Mouse (Mus musculus) thymus, postnatal 25 days (tissue): Measurements from ENCODE around the gene Hfe2.
"Not testable (repeated sequence)": the region's sequence is repeated elsewhere in the genome, so short reads cannot be mapped to it uniquely, and the experiment has no call there.

Experiments used
- DNase-seq: peaks from one replicate; pipeline ENCODE4 v3.0.0; 2022

Gene Hfe2

GRCm38 (mm10) chr3:96496620-96497275, 28.2 kb upstream of the Hfe2 start:
- not testable (repeated sequence) for DNase-seq

GRCm38 (mm10) chr3:96497451-96498028, 27.4 kb upstream of the Hfe2 start:
- peak; percentile 88 for DNase-seq

GRCm38 (mm10) chr3:96498476-96499245, 26.3 kb upstream of the Hfe2 start:
- no peak for DNase-seq

- peak; percentile 81 for DNase-seq
These were observed 25.3 kb upstream of the Hfe2 start for GRCm38 (mm10) chr3:96499481-96500288.

GRCm38 (mm10) chr3:96500289-96500621, 24.7 kb upstream of the Hfe2 start:
- DNase-seq, result peak; percentile 93

GRCm38 (mm10) chr3:96500691-96501265, 24.2 kb upstream of the Hfe2 start:
- DNase-seq, result peak; percentile 88

DNA sequence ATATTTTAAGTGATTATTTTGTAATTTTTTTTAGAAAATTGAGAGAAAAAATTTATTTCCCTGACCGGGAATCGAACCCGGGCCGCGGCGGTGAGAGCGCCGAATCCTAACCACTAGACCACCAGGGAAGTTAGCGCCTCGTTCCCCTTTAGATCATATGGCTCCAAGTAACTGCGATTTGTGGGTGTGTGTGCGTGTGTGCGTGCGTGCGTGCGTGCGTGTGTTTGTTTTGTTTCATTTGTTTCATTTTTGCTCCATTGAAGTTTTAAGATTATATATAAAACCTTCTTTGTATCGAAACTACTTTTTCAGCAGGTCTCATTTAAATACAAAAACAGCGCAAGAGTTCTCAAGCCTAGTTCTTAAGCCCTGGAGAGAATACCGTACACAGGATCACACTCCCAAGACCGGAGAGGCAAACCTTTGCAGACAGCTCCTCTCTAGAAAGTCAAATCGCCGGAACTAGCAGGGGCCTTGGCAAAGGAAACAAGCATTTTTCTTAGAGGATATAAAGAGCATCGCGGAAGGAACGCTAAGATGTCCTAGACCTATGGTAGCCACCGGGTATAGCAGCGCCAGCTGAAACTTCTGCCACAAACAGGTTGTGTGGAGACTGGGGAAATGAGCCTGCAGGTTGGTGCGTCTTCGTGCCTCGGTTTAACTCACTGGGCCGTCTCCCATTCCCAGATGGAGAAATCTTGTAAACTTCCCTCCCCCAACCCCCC, 23.4 kb upstream of the Hfe2 start:
- peak; percentile 87 for DNase-seq

DNA sequence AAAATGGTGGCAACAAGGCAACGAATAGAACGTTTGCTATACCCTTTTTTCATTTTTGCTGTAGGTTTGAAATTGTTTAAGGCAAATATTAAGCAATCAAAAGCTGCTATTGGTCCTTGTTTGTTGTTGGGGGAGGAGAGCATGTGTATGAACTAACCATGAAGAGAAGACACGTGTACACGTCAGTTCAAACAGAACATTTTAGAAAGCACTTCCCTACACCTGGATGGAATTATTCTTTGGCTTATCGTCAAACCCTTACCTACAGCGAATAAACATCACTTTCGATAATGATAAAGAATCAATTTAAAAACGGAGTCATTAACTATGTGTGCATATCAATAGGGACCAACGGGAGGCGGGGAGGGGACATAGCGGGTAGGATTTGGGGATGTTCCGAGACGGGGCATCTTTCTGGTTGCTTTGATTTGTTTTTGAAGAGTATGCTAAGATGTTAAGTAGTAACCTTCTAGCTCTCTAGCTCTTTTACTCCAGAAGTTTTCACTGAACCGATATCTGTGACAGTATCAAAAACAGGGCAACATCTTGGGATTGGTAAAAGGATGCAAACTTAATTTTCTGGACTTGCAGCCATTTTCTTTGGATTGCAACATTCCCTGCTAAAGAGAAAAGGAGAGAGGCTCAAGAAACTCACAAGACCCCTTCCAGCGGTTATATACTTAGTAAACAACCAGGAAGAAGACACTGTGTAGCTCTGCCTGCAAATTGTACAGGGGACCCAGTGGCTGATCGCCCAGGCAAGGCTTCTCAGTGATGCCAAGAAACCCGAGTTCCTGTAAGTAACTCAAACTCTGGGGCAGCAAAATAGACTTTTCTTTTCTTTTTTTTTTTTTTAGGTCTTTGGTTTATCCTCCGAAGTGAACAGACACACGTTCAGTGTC, 22.5 kb upstream of the Hfe2 start:
- peak; percentile 25 for DNase-seq

- DNase-seq, result peak; percentile 88
These were observed 21.9 kb upstream of the Hfe2 start for GRCm38 (mm10) chr3:96503083-96503450.

DNA sequence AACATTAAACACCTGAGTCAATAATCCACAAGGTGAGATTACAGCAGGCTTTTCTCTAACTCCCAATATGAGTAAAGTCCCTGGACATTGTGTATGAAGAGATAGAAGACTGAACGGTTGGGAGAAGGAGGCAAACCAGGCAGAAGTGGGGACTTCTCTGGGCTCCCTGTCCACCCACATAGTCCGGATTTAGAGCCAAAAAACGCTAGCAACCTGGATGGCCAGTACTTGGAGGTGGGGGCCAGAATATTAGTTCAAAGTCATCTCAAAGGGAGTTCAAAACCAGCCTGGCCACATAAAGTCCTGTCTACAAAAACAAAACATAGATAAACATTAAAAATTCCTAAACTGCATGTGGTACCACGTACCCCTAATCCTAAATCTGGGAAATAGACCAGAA, 21.0 kb upstream of the Hfe2 start:
- no peak for DNase-seq

DNA sequence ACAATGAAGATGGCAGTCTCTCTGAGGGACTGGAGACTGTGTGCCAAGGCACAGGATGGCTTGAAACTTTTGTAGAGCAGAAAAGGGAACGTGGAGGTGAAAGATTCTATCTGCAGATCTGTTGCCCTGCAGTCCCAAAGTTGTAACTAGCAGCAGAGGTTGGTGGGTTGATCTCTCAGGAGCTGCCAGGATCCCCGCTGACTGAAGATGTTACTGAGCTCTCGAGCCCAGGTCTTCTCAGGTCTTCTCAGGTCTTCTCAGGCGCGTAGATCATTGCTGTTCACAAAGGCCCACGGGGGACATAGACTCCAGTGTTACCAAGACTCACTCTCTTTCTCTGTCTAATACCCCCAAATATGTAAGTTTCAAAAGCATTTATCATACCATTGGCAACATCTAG, 20.0 kb upstream of the Hfe2 start:
- no peak for DNase-seq

DNA sequence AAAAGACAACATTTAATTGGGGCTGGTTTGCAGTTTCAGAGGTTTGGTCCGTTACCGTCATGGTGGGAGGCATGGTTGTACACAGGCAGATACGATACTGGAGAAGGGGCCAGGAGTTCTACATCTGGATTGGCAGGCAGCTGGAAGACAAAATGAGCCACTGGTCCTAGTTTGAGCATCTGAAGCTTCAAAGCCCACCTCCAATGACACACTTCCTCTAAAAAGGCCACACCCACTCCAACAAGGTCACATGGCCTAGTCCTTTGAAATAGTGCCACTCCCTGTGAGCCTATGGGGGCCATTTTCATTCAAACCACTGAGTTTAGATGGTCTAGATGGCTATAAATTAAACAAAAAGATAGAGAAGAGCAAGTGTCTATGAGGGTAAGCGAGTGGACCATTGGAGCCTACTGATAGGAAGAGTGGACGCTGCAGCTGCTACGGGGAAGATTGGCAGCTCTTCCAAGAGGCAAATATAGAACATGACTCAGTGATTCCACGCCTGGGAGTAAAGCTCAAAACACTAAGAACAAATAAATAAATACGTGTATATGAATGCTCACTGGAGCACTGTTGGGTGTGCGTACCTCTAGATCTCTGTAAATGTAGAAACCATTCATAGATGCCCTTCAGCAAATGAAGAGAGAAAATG, 18.4 kb upstream of the Hfe2 start:
- DNase-seq, result no peak

- DNase-seq, result not testable (repeated sequence)
These were observed 17.0 kb upstream of the Hfe2 start for GRCm38 (mm10) chr3:96507966-96508365.

GRCm38 (mm10) chr3:96520171-96520570, 4.8 kb upstream of the Hfe2 start:
- no peak for DNase-seq

GRCm38 (mm10) chr3:96522149-96522548, 2.8 kb upstream of the Hfe2 start:
- peak; percentile 28 for DNase-seq

GRCm38 (mm10) chr3:96524028-96524810, 753 bp upstream of the Hfe2 start:
- DNase-seq, result no peak

DNA sequence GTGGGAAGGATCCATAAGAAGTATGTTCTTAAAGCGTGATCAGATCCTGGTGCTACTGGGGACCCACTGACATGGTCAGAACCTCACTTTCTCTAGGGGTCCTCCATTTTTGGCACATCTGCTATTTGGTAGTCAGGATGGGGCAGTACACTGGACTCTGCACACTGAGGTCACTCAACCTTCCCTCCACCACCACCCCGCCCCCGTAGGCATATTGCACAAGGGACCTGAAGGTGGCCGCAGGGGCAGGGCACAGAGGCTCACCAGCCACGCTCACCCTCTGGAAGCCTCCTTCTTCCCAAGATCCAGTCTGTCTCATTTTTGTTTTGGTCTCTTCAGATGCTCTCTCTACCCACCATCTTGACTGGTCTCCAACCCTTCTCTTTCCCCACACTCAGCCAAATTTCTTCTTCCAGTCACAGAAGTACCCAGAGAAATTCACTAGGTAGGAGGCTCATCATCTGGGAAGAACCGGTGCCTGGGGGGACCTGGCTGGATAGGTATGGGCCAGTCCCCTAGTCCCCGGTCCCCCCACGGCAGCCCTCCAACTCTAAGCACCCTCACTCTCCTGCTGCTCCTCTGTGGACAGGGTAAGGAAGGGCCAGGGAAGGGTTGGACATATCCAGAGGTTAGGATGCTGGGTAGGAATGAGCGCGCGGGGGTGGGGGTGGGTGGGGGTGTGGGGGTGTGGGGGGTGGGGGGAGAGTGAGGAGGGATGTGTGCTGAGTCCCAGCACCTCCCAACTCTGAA, 1.2 kb downstream of the Hfe2 start:
- DNase-seq, result no peak

- DNase-seq, result no peak
These were observed 2.0 kb downstream of the Hfe2 start for GRCm38 (mm10) chr3:96526864-96527542.

DNA sequence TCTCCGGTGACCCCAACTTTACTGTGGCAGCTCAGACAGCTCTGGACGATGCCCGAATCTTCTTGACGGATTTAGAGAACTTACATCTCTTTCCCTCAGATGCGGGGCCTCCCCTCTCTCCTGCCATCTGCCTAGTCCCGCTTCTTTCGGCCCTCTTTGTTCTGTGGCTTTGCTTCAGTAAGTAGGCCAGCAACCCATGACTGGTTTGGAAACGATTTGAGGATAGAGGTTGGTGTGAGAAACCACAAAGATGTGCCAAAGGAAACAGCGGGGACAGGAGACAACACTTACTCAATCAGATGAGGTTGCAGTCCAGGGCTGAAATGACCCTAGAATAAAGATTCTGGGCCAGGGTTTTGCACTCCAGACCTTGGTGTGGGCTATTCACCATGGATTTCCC, 3.5 kb downstream of the Hfe2 start:
- DNase-seq, result no peak
